Mouse (Mus musculus) myocyte (in vitro differentiated cells): Measurements from ENCODE around the gene Id3. TPM values are rescaled to one million over a fixed set of nuclear protein-coding genes. Genes with fewer than 3 reads are reported as not detected.

Source experiments
- H3K27me3 ChIP-seq: one replicate; pipeline ENCODE4 v1.6.1; 2011; ENCODE audit not compliant: control insufficient read depth, insufficient read depth, insufficient read length
- H3K36me3 ChIP-seq: one replicate; pipeline ENCODE4 v1.6.1; 2011; ENCODE audit not compliant: control insufficient read depth, insufficient read depth
- H3K4me2 ChIP-seq: one replicate; pipeline ENCODE4 v1.6.1; 2011; ENCODE audit warnings: low read depth, control low read depth
- H3K4me3 ChIP-seq: one replicate; pipeline ENCODE4 v1.5.1; 2011; ENCODE audit warnings: mild to moderate bottlenecking, control low read depth, moderate library complexity
- H3K79me2 ChIP-seq: one replicate; pipeline ENCODE4 v1.6.1; 2011; ENCODE audit not compliant: control insufficient read depth, insufficient read depth
- H3ac ChIP-seq: one replicate; pipeline ENCODE4 v1.6.1; 2011; ENCODE audit not compliant: control insufficient read depth, insufficient read length
- CEBPB ChIP-seq: IDR thresholded peaks from 2 replicates; pipeline ENCODE4 v1.6.1; 2011; ENCODE audit warnings: mild to moderate bottlenecking, moderate library complexity; ENCODE audit not compliant: poor library complexity, insufficient read depth, severe bottlenecking
- E2F4 ChIP-seq: IDR thresholded peaks from one replicate; pipeline ENCODE4 v1.6.1; 2011; ENCODE audit warnings: mild to moderate bottlenecking, control low read depth, moderate library complexity; ENCODE audit not compliant: insufficient read depth
- MAX ChIP-seq: IDR thresholded peaks from one replicate; pipeline ENCODE4 v1.6.1; 2011; ENCODE audit warnings: low read depth, mild to moderate bottlenecking, control low read depth
- MYOD1 ChIP-seq, 3 experiments: IDR thresholded peaks; one replicate each; pipeline ENCODE4 v1.6.1; 2011; ENCODE audit warnings: control low read depth in 2 of 3, low read depth in 2 of 3, mild to moderate bottlenecking in 2 of 3, moderate library complexity in 1 of 3; ENCODE audit not compliant: insufficient read length in 2 of 3, control insufficient read depth in 1 of 3
- MYOG ChIP-seq, 3 experiments: IDR thresholded peaks; one replicate each; pipeline ENCODE4 v1.6.1; 2011; ENCODE audit warnings: control low read depth in 2 of 3, low read depth in 2 of 3, mild to moderate bottlenecking in 2 of 3; ENCODE audit not compliant: insufficient read length in 2 of 3, control insufficient read depth in 1 of 3, insufficient read depth in 1 of 3
- POLR2A ChIP-seq: IDR thresholded peaks from one replicate; pipeline ENCODE4 v1.6.1; 2011; ENCODE audit warnings: low read depth, mild to moderate bottlenecking, control low read depth, moderate library complexity; ENCODE audit not compliant: insufficient read length
- POLR2AphosphoS2 ChIP-seq: IDR thresholded peaks from one replicate; pipeline ENCODE4 v1.6.1; 2011; ENCODE audit warnings: low read depth, control low read depth; ENCODE audit not compliant: insufficient read length
- REST ChIP-seq: IDR thresholded peaks from one replicate; pipeline ENCODE4 v1.6.1; 2011; ENCODE audit warnings: mild to moderate bottlenecking, control low read depth, moderate library complexity; ENCODE audit not compliant: insufficient read depth, insufficient read length
- SRF ChIP-seq: IDR thresholded peaks from one replicate; pipeline ENCODE4 v1.6.1; 2011; ENCODE audit warnings: low read depth; ENCODE audit not compliant: control insufficient read depth, insufficient read length
- TCF12 ChIP-seq: IDR thresholded peaks from one replicate; pipeline ENCODE4 v1.6.1; 2011; ENCODE audit warnings: mild to moderate bottlenecking, control low read depth; ENCODE audit not compliant: poor library complexity, insufficient read depth, severe bottlenecking
- TCF3 ChIP-seq: IDR thresholded peaks from one replicate; pipeline ENCODE4 v1.6.1; 2011; ENCODE audit warnings: low read depth, control low read depth; ENCODE audit not compliant: insufficient read length
- USF1 ChIP-seq: IDR thresholded peaks from one replicate; pipeline ENCODE4 v1.6.1; 2011; ENCODE audit warnings: low read depth, mild to moderate bottlenecking, control low read depth, moderate library complexity
- polyA plus RNA-seq: library from polyadenylated mRNA; unstranded; fragments of >200 nt; fragmentation: generic; extraction: Trizol; gene quantifications from one replicate; pipeline ENCODE4 v1.2.1, GENCODE M21; 2012; ENCODE audit warnings: missing spikeins

The Id3 gene
- polyA plus RNA-seq, 1 experiment, result 15.2 TPM

GRCm38 (mm10) chr4:136149734-136150133 lies 6.4 kb downstream of the Id3 start:
- Histone ChIP-seq H3K36me3 (no peaks in the 10 kb centered on the region), H3K27me3 (no peaks in the 10 kb centered on the region), H3K4me2 (no peak overlapping the region), H3ac (no peak overlapping the region), H3K4me3 (no peak overlapping the region), H3K79me2 (peaks cover 9% of the 10 kb centered on the region)
- TF ChIP-seq TCF12 (no peak), MAX (no peak), MYOD1 (IDR thresholded peaks at IDR 0.05; ENCODE audit: control insufficient read depth in 1 of 3, insufficient read length in 2 of 3, low read depth in 2 of 3) (no peak), REST (no peak), CEBPB (no peak)

DNA sequence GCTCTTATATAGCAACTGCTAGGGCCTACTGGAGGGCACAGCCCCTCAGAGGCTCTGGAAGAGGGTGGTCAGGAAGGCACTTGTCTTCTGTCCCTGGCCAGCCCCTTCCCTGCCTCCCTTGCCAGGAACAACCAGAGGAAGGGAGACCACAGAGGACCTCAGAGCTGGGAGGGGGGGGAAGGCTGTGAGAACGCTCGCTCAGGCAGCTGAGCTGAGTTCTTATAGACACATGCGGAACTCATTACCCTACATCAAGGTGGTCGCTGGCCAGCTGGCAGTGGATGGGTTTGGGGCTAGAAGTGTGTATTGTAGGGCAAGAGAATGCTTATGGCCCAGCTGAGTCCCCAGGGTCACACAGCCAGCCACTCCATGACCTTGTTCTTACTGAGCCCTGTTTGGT lies 7.3 kb downstream of the Id3 start:
- no peaks in the 10 kb centered on the region for H3K36me3 ChIP-seq
- H3K4me3 ChIP-seq, result no peak overlapping the region
- H3K27me3 ChIP-seq, result no peaks in the 10 kb centered on the region
- H3K79me2 ChIP-seq, result peaks cover 5% of the 10 kb centered on the region
- no peak overlapping the region for H3ac ChIP-seq
- H3K4me2 ChIP-seq, result no peak overlapping the region
- TF ChIP-seq POLR2AphosphoS2 (no peak), MYOG (IDR thresholded peaks at IDR 0.05; ENCODE audit: control insufficient read depth in 1 of 3, insufficient read depth in 1 of 3, insufficient read length in 2 of 3, low read depth in 2 of 3) (no peak), MAX (no peak), SRF (no peak), TCF12 (no peak), E2F4 (no peak), TCF3 (no peak), USF1 (no peak)

DNA sequence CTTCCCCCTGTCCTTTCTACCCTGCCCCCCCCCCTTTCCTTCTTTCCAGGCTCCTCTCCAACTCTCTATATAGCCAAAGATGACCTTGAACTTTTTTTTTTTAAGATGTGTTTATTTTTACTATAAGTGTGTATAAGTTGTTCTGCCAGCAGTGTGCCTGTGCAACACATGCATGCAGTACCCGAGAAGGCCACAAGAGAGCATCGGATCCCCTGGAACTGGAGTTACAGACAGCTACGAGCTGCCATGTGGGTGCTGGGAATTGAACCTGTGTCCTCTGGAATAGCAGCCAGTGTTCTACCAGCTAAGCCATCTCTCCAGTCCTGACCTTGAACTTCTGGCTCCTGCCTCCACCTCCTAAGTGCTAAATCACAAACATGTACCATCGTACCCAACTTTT lies 9.5 kb downstream of the Id3 start:
- no peak overlapping the region for H3K4me2 ChIP-seq
- TF ChIP-seq TCF12 (no peak), MYOD1 (IDR thresholded peaks at IDR 0.05; ENCODE audit: control insufficient read depth in 1 of 3, insufficient read length in 2 of 3, low read depth in 2 of 3) (no peak), POLR2AphosphoS2 (no peak), POLR2A (no peak), USF1 (no peak), E2F4 (no peak), TCF3 (no peak), MYOG (IDR thresholded peaks at IDR 0.05; ENCODE audit: control insufficient read depth in 1 of 3, insufficient read depth in 1 of 3, insufficient read length in 2 of 3, low read depth in 2 of 3) (no peak), MAX (no peak), SRF (no peak), CEBPB (no peak), REST (no peak)
- H3ac ChIP-seq, result no peak overlapping the region
- no peaks in the 10 kb centered on the region for H3K27me3 ChIP-seq
- no peak overlapping the region for H3K4me3 ChIP-seq
- no peaks in the 10 kb centered on the region for H3K36me3 ChIP-seq
- no peaks in the 10 kb centered on the region for H3K79me2 ChIP-seq

DNA sequence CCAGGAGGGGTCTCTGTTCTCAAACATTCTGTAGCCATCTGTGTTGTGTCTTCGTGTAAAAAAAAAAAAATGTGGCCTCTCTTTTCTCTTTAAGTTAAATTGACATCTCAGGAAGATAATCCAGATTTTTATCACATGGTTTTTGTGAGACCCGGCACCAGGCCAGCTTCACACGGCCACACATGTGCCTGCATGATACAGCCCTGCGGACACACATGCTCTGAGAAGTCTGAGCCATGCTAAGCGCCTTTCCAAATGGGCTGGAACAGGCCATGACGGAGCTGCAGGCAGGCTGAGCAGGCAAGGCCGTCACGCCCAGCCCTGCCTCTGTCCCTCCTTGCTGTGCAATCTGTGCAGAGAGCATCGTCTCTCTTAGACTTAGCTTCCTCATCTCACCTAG lies 11.2 kb downstream of the Id3 start:
- Histone ChIP-seq H3ac (no peak overlapping the region), H3K4me3 (no peak overlapping the region), H3K79me2 (no peaks in the 10 kb centered on the region), H3K36me3 (no peaks in the 10 kb centered on the region), H3K4me2 (no peak overlapping the region), H3K27me3 (no peaks in the 10 kb centered on the region)
- TF ChIP-seq E2F4, result no peak
- no peak for TF ChIP-seq MAX
- no peak for TF ChIP-seq MYOD1 (IDR thresholded peaks at IDR 0.05; ENCODE audit: control insufficient read depth in 1 of 3, insufficient read length in 2 of 3, low read depth in 2 of 3)
- TF ChIP-seq REST, result no peak
- TF ChIP-seq POLR2AphosphoS2, result no peak
- no peak for TF ChIP-seq CEBPB
- no peak for TF ChIP-seq POLR2A
- TF ChIP-seq TCF3, result no peak
- TF ChIP-seq MYOG (IDR thresholded peaks at IDR 0.05; ENCODE audit: control insufficient read depth in 1 of 3, insufficient read depth in 1 of 3, insufficient read length in 2 of 3, low read depth in 2 of 3), result no peak
- TF ChIP-seq TCF12, result no peak
- TF ChIP-seq SRF, result no peak
- TF ChIP-seq USF1, result no peak

GRCm38 (mm10) chr4:136158498-136158897 lies 15.2 kb downstream of the Id3 start:
- H3K79me2 ChIP-seq, result no peaks in the 10 kb centered on the region
- no peak overlapping the region for H3K4me2 ChIP-seq
- no peaks in the 10 kb centered on the region for H3K36me3 ChIP-seq
- H3ac ChIP-seq, result no peak overlapping the region
- H3K4me3 ChIP-seq, result no peak overlapping the region
- TF ChIP-seq USF1 (no peak), MYOG (IDR thresholded peaks at IDR 0.05; ENCODE audit: control insufficient read depth in 1 of 3, insufficient read depth in 1 of 3, insufficient read length in 2 of 3, low read depth in 2 of 3) (no peak), REST (no peak), MYOD1 (IDR thresholded peaks at IDR 0.05; ENCODE audit: control insufficient read depth in 1 of 3, insufficient read length in 2 of 3, low read depth in 2 of 3) (no peak), POLR2AphosphoS2 (no peak), CEBPB (no peak), POLR2A (no peak), TCF12 (no peak), SRF (no peak), TCF3 (no peak), E2F4 (no peak), MAX (no peak)
- no peaks in the 10 kb centered on the region for H3K27me3 ChIP-seq
